Mouse (Mus musculus) heart, postnatal 0 days (tissue): Measurements from ENCODE around the gene Paqr9. TPM values are rescaled to one million over a fixed set of nuclear protein-coding genes. Genes with fewer than 3 reads are reported as not detected.

ENCODE experiments used
- ATAC-seq: fragments of 200-750 bp; cut with Nextera tagmentation; 2 replicates; pipeline ENCODE4 v1.8.0; 2017; ENCODE audit warnings: low read depth, moderate number of reproducible peaks, moderate library complexity; ENCODE audit not compliant: insufficient read depth
- DNase-seq: peaks from one replicate; pipeline ENCODE4 v3.0.0-alpha.2; 2016; ENCODE audit warnings: low spot score
- H3K27ac ChIP-seq: fragments of 300-500 bp; sonication (generic); 2 replicates; pipeline ENCODE4 v1.5.1; 2014; ENCODE audit warnings: low read depth, mild to moderate bottlenecking
- H3K27me3 ChIP-seq: fragments of 300-500 bp; sonication (generic); 2 replicates; pipeline ENCODE4 v1.6.1; 2014; ENCODE audit warnings: low read length, mixed read lengths; ENCODE audit not compliant: control insufficient read depth, insufficient read depth
- H3K36me3 ChIP-seq: fragments of 300-500 bp; sonication (generic); replicated peaks from 2 replicates; pipeline ENCODE4 v1.6.1; 2014; ENCODE audit warnings: low read length, mixed read lengths; ENCODE audit not compliant: control insufficient read depth, insufficient read depth
- H3K4me1 ChIP-seq: fragments of 300-500 bp; sonication (generic); 2 replicates; pipeline ENCODE4 v1.6.1; 2014; ENCODE audit warnings: antibody characterized with exemption; ENCODE audit not compliant: control insufficient read depth, insufficient read depth
- H3K4me2 ChIP-seq: fragments of 300-500 bp; sonication (generic); 2 replicates; pipeline ENCODE4 v1.6.1; 2014; ENCODE audit warnings: low read depth, mild to moderate bottlenecking, low read length, moderate library complexity
- H3K4me3 ChIP-seq: fragments of 300-500 bp; sonication (generic); 2 replicates; pipeline ENCODE4 v1.5.1; 2014; ENCODE audit warnings: low read depth, low read length
- H3K9ac ChIP-seq: fragments of 300-500 bp; sonication (generic); replicated peaks from 2 replicates; pipeline ENCODE4 v1.6.1; 2014; ENCODE audit warnings: low read depth, low read length, mixed read lengths
- H3K9me3 ChIP-seq: fragments of 300-500 bp; sonication (generic); replicated peaks from 2 replicates; pipeline ENCODE4 v1.6.1; 2016; ENCODE audit warnings: low read length; ENCODE audit not compliant: control insufficient read depth
- CTCF ChIP-seq: IDR thresholded peaks from 2 replicates; pipeline ENCODE4 v1.5.1; 2016; ENCODE audit warnings: antibody characterized with exemption, control low read depth, low read depth
- EP300 ChIP-seq: IDR thresholded peaks from 2 replicates; pipeline ENCODE4 v1.6.1; 2016; ENCODE audit warnings: antibody characterized with exemption, low read depth
- WGBS: fragments of 180-500 bp; shearing (Covaris S2); extraction: QIAGEN DNeasy Blood & Tissue Kit; methylation state at CpG from one replicate; pipeline ENCODE4 v1.1.7; 2014; 5-methylcytosine and 5-hydroxymethylcytosine counted together
- polyA plus RNA-seq: library from polyadenylated mRNA; unstranded; fragments of >200 nt; fragmentation: Nextera tagmentation; extraction: Ambion mirVana; gene quantifications from 2 replicates; pipeline ENCODE4 v1.2.1, GENCODE M21; 2015
- total RNA-seq: library from RNA; depleted of rRNA; stranded (reverse); fragments of >200 nt; gene quantifications from 2 replicates; pipeline ENCODE4 v1.2.3, GENCODE M21; 2014; ENCODE audit warnings: low replicate concordance

The Paqr9 gene
- total and polyA plus RNA-seq, 2 experiments from 2014 or later: 5.8 to 9.5 TPM

DNA sequence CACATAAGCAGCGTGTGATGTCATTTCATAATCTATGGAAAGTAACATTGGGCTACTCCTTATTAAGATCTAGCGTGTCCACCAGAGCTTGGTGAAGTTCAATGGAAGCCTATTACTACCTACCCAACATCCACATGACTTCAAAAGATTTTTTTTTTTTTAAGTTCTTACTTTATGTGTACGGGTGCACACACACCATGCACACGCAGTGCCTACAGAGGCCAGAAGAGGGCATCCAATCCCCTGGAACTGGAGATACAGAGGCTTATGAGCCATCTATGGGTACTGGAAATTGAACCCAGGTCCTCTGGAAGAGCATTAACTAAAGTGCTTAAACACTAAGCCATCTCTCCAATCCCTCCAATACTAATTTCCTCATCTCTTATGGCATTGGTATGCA lies 39.9 kb downstream of the Paqr9 start:
- DNase-seq: no peak
- Histone ChIP-seq H3K27ac (no peak overlapping the region), H3K9me3 (no peaks in the 10 kb centered on the region), H3K9ac (no peak overlapping the region), H3K36me3 (no peaks in the 10 kb centered on the region), H3K4me3 (no peak overlapping the region), H3K4me1 (no peaks in the 10 kb centered on the region), H3K27me3 (no peaks in the 10 kb centered on the region), H3K4me2 (no peak overlapping the region)
- 85% methylated on average over 4 of the region's 4 CpGs for WGBS
- ATAC-seq: no peak
- TF ChIP-seq CTCF (no peak), EP300 (no peak)

GRCm38 (mm10) chr9:95602849-95603248 lies 43.4 kb downstream of the Paqr9 start:
- Histone ChIP-seq H3K9me3 (no peaks in the 10 kb centered on the region), H3K4me1 (no peaks in the 10 kb centered on the region), H3K4me3 (no peak overlapping the region), H3K27ac (no peak overlapping the region), H3K27me3 (no peaks in the 10 kb centered on the region), H3K36me3 (no peaks in the 10 kb centered on the region), H3K4me2 (no peak overlapping the region), H3K9ac (no peak overlapping the region)
- 71% methylated on average over 3 of the region's 3 CpGs for WGBS
- TF ChIP-seq EP300 (no peak), CTCF (no peak)
- ATAC-seq (no peak), DNase-seq (no peak)

GRCm38 (mm10) chr9:95603316-95603715 lies 43.9 kb downstream of the Paqr9 start:
- Histone ChIP-seq H3K36me3 (no peaks in the 10 kb centered on the region), H3K4me2 (no peak overlapping the region), H3K9me3 (no peaks in the 10 kb centered on the region), H3K27ac (no peak overlapping the region), H3K27me3 (no peaks in the 10 kb centered on the region), H3K9ac (no peak overlapping the region), H3K4me3 (no peak overlapping the region), H3K4me1 (no peaks in the 10 kb centered on the region)
- ATAC-seq (no peak), DNase-seq (no peak)
- TF ChIP-seq CTCF (no peak), EP300 (no peak)
- WGBS: 57% methylated on average over 9 of the region's 9 CpGs

DNA sequence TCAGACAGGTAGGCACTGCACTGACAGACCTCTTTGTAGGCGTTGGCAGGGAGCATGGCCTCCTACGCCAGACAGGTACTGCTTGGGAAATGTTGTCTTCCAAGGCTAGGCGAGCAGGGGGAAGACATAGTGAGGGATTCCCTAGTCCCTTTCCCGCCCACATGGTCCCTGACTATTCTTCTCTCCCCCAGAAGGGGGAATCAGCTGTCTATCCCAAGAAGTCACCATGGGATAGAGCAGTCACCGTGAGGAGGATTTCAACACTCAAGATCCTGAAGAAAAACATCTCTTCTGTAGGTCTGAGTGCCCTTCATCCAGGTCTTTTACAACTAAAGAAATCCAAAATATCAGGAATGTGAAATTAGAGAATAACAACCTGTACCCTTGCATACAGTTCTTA lies 47.7 kb downstream of the Paqr9 start:
- 49% methylated on average over 5 of the region's 5 CpGs for WGBS
- 0 out of 2 replicates have a peak, but pooled peaks have one; percentile 36 for ATAC-seq

GRCm38 (mm10) chr9:95612246-95612768 lies 52.9 kb downstream of the Paqr9 start:
- Histone ChIP-seq H3K27ac (no peak overlapping the region), H3K4me3 (no peak overlapping the region), H3K27me3 (no peaks in the 10 kb centered on the region), H3K9ac (no peak overlapping the region), H3K4me2 (no peak overlapping the region), H3K4me1 (no peaks in the 10 kb centered on the region), H3K9me3 (no peaks in the 10 kb centered on the region), H3K36me3 (no peaks in the 10 kb centered on the region)
- ATAC-seq (no peak), DNase-seq (no peak)
- no peak for TF ChIP-seq CTCF
- no peak for TF ChIP-seq EP300
- WGBS: 65% methylated on average over 8 of the region's 8 CpGs

More for the DNA sequence above, 47.7 kb downstream of the Paqr9 start:
- Histone ChIP-seq H3K27me3 (no peaks in the 10 kb centered on the region), H3K36me3 (no peaks in the 10 kb centered on the region), H3K4me2 (no peak overlapping the region), H3K4me3 (no peak overlapping the region), H3K9me3 (no peaks in the 10 kb centered on the region), H3K9ac (no peak overlapping the region), H3K27ac (no peak overlapping the region), H3K4me1 (no peaks in the 10 kb centered on the region)
- TF ChIP-seq EP300 (no peak), CTCF (peak; percentile 60)
- no peak for DNase-seq
